Mouse (Mus musculus) urinary bladder, postnatal 36 days (tissue): Measurements from ENCODE around the gene Defb21.

Experiments
- DNase-seq, 2 experiments: peaks; one replicate each; pipeline ENCODE4 v3.0.0; 2022; ENCODE audit warnings: low spot score in 2 of 2, mixed read lengths in 1 of 2

The Defb21 gene

DNA sequence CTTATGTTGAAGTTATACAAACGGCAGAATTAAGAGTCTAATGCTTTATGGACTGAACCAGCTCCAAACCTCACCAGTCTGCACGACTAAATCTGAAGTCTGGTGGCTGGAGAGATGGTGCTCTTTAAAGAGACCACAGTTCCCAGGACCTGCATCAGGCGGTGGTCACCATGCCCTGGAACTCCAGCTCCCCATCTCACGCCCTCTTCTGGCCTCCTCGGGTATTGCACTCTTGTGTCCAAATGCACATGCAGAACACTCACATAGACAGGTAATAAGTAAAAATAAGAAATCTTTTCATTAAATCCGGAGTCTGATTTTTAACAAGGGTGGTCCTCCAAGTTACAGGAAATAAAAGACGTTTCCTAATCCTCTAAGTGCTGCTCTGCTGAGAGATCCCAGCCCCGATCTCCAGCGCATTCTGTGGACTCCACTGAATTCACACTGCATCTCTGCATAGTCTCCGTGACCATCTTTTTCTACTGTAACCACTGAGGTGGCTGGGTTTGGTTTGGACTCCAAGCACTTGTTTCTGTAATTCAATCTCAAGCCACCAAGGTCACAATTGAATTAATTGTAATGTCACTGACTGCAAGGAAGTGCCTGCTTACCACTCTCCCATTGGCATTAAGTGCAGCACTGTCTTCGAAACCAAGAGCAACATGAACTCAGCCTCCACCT, at the start of gene Defb21:
Gene Defb21, plus strand, starts transcription at position 631 of the 681 bp plus-strand sequence.
- no peak for DNase-seq

- DNase-seq, result no peak
Measured at GRCm38 (mm10) chr2:152539944-152540710, 32.4 kb upstream of the Defb21 start, which contains the start of gene Defb29. Defb29 (minus strand) TSS chr2:152540098.

DNA sequence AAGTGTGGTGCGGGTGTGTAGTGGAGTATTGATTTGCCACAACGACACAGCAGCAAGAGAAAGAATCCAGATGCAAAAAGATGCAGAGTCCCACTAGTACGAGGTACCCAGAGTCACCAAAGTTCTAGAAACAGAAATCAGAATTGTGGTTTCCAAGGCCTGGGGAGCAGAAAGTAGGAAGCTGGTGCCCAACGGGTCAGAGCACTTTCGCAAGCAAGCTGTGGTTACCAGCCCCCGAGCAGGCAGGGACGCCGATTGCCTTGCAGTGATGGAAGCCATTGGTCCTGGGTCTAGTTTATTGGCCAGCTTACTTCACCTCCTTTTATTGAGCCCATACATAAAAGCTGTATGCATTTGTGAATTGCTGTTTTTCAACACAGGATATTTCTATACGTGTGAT, 30.6 kb upstream of the Defb21 start:
- no peak for DNase-seq

- DNase-seq, result no peak
Measured at GRCm38 (mm10) chr2:152542897-152543296, 29.6 kb upstream of the Defb21 start.

DNA sequence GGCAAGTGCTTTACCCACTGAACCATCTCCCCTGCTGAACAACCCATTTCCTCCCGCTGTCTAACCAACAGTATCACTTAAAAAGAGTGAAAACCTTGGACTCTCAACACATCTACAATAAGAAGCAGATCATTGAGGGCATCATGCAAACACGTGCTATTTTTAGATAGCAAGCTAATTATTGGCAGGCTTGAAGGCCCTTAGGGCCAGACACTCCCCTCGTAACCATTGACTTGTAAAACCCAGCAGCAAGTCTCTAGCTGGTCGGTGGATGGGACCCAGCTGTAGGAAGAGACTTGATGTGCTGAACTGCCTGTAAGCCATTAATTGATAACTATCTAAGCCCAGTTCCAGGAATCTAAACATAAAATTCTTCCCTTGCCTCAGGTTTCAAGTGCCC, 29.1 kb upstream of the Defb21 start:
- DNase-seq, result no peak

- peak in 1 of 2 experiments; percentile 20 for DNase-seq
Measured at GRCm38 (mm10) chr2:152544691-152545090, 27.9 kb upstream of the Defb21 start.

DNA sequence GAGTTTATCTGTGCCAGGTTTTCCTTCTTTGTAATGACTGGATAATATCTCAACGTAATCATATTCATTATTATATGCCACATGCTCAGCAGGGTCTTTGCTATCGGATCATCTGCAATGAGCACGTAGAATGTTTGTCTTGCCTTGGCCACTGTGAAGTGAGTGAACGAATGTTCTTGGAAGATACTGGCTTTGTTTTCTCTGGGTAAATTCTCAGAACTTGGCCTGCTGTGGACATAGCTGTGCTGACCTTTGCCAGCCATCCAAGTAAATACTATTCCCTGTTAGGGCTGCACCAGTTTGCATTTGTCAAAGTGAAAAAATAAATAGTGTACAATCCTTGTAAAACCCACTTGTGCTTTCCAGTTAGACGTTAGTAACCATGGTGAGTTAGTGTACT, 24.4 kb upstream of the Defb21 start:
- DNase-seq, result no peak

- peak; percentile 20 to 54 for DNase-seq
Measured at GRCm38 (mm10) chr2:152553774-152554423, 18.6 kb upstream of the Defb21 start.

DNA sequence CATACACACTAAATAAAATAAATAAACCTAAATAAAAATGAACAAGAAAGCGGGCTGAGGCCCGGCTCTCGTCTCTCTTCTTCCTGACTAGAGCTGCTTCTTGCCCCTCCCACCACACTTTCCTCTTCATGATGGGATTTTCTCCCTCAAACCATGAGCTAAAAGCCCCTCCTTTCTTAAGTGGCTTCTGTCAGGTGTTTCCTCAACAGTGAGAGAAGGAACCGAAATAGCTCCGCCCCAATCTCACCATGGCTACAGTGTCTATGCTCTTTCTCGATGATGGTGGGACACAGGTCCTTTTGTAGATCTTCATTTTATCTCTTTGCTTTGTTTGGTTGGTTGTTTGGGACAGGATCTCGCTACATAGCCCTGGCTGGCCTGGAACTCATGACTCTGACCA, 15.9 kb upstream of the Defb21 start:
- no peak for DNase-seq

GRCm38 (mm10) chr2:152569038-152569437, 3.5 kb upstream of the Defb21 start, which contains the start of gene Gm17416:
Gm17416 (plus strand) TSS chr2:152569338.
- DNase-seq, result no peak

- DNase-seq, result no peak
Measured at GRCm38 (mm10) chr2:152569881-152570280, 2.7 kb upstream of the Defb21 start.

DNA sequence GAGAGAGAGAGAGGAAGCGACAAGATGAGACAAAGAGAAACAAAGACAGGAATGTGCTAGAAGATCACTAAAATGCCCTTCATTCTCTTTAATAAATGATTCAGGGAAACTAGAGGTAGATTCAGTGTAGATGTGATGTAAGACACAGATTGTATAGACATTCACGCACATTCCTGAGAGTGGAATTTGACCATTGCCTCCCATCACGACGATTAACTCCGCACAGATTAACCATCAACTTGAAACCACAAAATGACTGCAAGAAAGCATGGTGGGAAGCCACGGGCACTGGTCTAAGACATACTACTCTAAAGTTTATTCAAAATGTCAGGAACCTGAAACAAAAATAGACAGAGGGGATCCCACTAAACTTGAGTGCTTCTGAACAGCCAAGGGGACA, 2.2 kb upstream of the Defb21 start:
- DNase-seq, result no peak

DNA sequence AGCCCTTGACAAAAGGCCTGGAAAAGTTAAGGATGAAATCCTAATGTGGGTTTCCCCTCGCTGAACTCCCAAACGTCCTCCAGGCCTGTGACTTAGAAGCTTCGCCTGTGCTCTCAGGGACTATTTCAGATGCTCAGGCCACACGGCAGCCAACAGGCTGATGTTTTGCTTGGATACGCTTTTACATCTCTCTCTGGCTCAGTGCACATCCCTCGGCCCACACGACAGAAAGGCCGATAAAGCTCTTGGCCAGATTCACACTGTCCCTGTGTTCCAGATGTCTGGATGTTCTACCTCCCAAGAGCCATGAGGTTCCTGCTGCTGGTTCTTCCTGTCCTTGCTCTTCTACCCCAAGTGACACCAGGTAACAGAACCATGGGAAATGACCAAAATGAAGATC, 940 bp downstream of the Defb21 start:
- no peak for DNase-seq

- no peak for DNase-seq
Measured at GRCm38 (mm10) chr2:152580107-152580506, 7.6 kb downstream of the Defb21 start, which contains the start of gene Defb19. Defb19 (minus strand) TSS chr2:152580312.

- DNase-seq, result no peak
Measured at GRCm38 (mm10) chr2:152580612-152581011, 8.1 kb downstream of the Defb21 start.

DNA sequence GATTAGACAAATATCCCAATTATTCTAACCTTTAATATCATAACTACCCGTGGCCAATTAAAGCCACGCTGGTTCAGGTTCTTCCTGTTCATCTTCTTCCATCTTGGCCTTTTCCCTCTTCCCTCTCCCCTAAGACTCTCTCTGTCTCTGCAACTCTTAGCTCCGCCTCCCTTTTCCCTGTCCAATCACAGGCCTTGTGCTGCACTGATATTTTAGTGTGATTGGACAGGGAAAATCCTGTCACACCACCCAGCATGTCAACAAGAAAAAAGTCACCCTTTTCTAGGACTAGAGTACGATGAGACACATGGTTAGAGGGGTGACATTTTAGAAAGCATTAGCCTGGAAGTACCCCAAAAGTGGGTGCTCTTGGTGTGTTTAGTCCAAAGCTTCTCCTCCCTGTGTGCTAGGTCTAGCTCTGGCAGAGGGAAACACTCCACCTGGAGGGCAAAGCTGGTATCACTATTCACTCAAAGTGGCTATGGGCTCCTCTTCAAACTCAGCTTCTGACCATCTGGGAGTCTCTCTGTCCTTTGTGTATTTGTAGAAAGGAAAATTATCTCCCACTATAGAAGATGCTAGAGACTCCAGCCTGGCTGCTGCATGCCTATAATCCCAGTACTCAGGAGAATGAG, 14.5 kb downstream of the Defb21 start:
- DNase-seq, result no peak

GRCm38 (mm10) chr2:152588450-152588849, 15.9 kb downstream of the Defb21 start:
- DNase-seq, result no peak

- DNase-seq, result no peak
Measured at GRCm38 (mm10) chr2:152589021-152589420, 16.5 kb downstream of the Defb21 start.

DNA sequence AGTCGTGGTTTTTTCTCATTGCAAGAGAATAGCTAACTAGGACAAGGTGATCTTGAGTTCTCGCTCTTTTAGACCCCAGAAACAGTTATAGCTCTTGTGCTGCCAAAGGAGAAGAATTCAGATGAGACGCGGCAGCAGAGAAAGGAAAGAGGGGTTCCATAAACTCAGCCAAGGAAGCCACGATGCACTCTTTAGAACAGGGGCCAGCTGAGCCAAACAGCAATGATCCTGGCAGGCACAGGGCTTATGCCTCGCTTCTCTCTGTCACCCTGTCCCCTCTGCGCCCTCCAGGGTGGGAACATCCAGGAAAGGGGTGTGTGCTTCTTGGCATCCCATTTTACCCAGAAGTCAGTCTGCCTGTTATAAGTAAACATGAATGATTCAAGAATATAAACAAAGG, 26.8 kb downstream of the Defb21 start, which contains the start of gene Defb45:
Gene Defb45, minus strand, starts transcription at position 101 of the 400 bp plus-strand sequence.
- no peak for DNase-seq

- no peak for DNase-seq
Measured at GRCm38 (mm10) chr2:152600076-152600475, 27.5 kb downstream of the Defb21 start.

DNA sequence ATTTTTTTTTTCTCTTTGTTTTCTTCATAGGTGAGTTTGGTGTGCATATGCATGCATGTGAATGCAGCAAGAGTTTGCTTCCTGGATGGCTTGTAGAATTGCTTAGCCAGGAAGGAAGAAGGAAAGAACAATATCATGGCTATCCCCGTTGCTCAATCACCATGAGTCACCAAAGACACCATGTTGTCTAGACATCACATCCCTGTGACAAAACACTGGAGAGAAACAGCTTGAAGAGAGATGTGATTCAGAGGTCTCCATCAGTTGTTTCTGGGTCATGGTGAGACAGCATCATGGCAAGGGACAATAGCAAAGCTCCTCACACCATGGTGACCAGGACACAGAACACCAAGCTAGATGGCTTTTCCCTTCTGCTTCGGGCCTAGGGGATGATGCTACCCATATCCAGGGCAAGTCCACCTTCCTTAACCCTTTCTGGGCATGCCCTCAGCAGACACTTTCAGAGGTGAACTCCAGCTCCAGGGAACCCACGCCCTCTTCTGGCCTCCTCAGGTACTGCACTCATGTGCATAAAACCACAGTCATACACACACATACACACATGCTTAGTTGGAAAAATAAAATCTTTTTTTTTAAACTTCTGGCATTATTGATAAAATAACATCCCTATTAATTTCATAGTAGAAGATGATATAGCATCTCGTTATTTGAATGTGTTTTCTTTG, 28.9 kb downstream of the Defb21 start:
- no peak for DNase-seq
